Mouse (Mus musculus): ENCODE measurements at regions not wholly inside any gene's neighbourhood (a gene's known extent, or its start where the extent isn't known, plus 50 kb on each side); places are given as distances from the start of the nearest gene placed in this dataset.

GRCm38 (mm10) chr8:17909316-17909715 is 1068.7 kb downstream of the Defb40 start:
- no peak for TF ChIP-seq CTCF (IDR thresholded peaks at IDR 0.05; ENCODE audit: borderline replicate concordance, insufficient read depth, low read depth, low read length)
- no peak for TF ChIP-seq POLR2A (IDR thresholded peaks at IDR 0.05; ENCODE audit: borderline replicate concordance, insufficient read depth, low read length)
